Mouse (Mus musculus): ENCODE results near the gene Mylk. TPM values are rescaled to one million over a fixed set of nuclear protein-coding genes. Genes with fewer than 3 reads are reported as not detected.
A peak's percentile ranks its signal among the peaks of the same experiment; 100 is the strongest.
"Not testable (repeated sequence)": the region's sequence is repeated elsewhere in the genome, so short reads cannot be mapped to it uniquely, and the experiment has no call there.

Gene Mylk
- 4.2 and 6.9 TPM in 2 replicates for polyA plus RNA-seq (2015; fragmentation: Nextera tagmentation; extraction: Ambion mirVana)

- Histone ChIP-seq H3K9me3 (replicated peaks; ENCODE audit: control insufficient read depth, low read length) (no peaks in the 10 kb centered on the region), H3K4me1 (ENCODE audit: control insufficient read depth, low read depth, low read length) (peaks cover 5% of the 10 kb centered on the region), H3K4me3 (ENCODE audit: low read depth, low read length) (peak within 1 kb of the TSS; percentile 49), H3K9ac (ENCODE audit: low read depth, low read length) (no peak within 1 kb of the TSS), H3K4me2 (ENCODE audit: low read depth, low read length) (peak within 1 kb of the TSS; percentile 64), H3K36me3 (ENCODE audit: control insufficient read depth, insufficient read depth) (no peaks in the 10 kb centered on the region), H3K27me3 (ENCODE audit: control insufficient read depth, insufficient read depth, low read depth, low read length) (peaks cover 26% of the 10 kb centered on the region), H3K27ac (ENCODE audit: low read length) (no peak within 1 kb of the TSS)
- WGBS (ENCODE audit: insufficient replicate concordance), result under 1% methylated on average over 48 of the region's 48 CpGs
- ATAC-seq (ENCODE audit: low read depth), result peak; percentile 88
These were observed at the start of gene Mylk for GRCm38 (mm10) chr16:34745065-34745585. Gene Mylk (plus strand): TSS chr16:34745210.

GRCm38 (mm10) chr16:34698721-34699120, 46.3 kb upstream of the Mylk start:
- H3K4me1 ChIP-seq (ENCODE audit: control insufficient read depth, low read depth, low read length); H3K4me3 ChIP-seq (ENCODE audit: low read depth, low read length): not testable (repeated sequence)
- WGBS (ENCODE audit: insufficient replicate concordance), result 58% methylated on average over 3 of the region's 3 CpGs

GRCm38 (mm10) chr16:34700165-34700827, 44.7 kb upstream of the Mylk start:
- peak; percentile 50 for ATAC-seq (ENCODE audit: low read depth)
- no peak overlapping the region for H3K4me3 ChIP-seq (ENCODE audit: low read depth, low read length)
- no peaks in the 10 kb centered on the region for H3K9me3 ChIP-seq (replicated peaks; ENCODE audit: control insufficient read depth, low read length)
- no peaks in the 10 kb centered on the region for H3K27me3 ChIP-seq (ENCODE audit: control insufficient read depth, insufficient read depth, low read depth, low read length)
- H3K4me1 ChIP-seq (ENCODE audit: control insufficient read depth, low read depth, low read length), result no peaks in the 10 kb centered on the region
- WGBS (ENCODE audit: insufficient replicate concordance), result 20% methylated on average over 7 of the region's 7 CpGs
- H3K27ac ChIP-seq (ENCODE audit: low read length), result no peak overlapping the region
- H3K4me2 ChIP-seq (ENCODE audit: low read depth, low read length), result no peak overlapping the region
- no peak overlapping the region for H3K9ac ChIP-seq (ENCODE audit: low read depth, low read length)
- H3K36me3 ChIP-seq (ENCODE audit: control insufficient read depth, insufficient read depth), result no peaks in the 10 kb centered on the region; the same call in none of the 2 replicates

More at GRCm38 (mm10) chr16:34698721-34699120, 46.3 kb upstream of the Mylk start:
- H3K9ac ChIP-seq (ENCODE audit: low read depth, low read length); H3K36me3 ChIP-seq (ENCODE audit: control insufficient read depth, insufficient read depth); H3K27ac ChIP-seq (ENCODE audit: low read length); H3K4me2 ChIP-seq (ENCODE audit: low read depth, low read length); H3K9me3 ChIP-seq (replicated peaks; ENCODE audit: control insufficient read depth, low read length); H3K27me3 ChIP-seq (ENCODE audit: control insufficient read depth, insufficient read depth, low read depth, low read length); ATAC-seq (ENCODE audit: low read depth): not testable (repeated sequence)

GRCm38 (mm10) chr16:34700828-34701216, 44.2 kb upstream of the Mylk start:
- H3K9ac ChIP-seq (ENCODE audit: low read depth, low read length), result no peak overlapping the region
- no peak for ATAC-seq (ENCODE audit: low read depth)
- H3K27me3 ChIP-seq (ENCODE audit: control insufficient read depth, insufficient read depth, low read depth, low read length), result no peaks in the 10 kb centered on the region
- H3K9me3 ChIP-seq (replicated peaks; ENCODE audit: control insufficient read depth, low read length), result no peaks in the 10 kb centered on the region
- H3K27ac ChIP-seq (ENCODE audit: low read length), result no peak overlapping the region
- H3K4me3 ChIP-seq (ENCODE audit: low read depth, low read length), result no peak overlapping the region
- H3K4me1 ChIP-seq (ENCODE audit: control insufficient read depth, low read depth, low read length), result no peaks in the 10 kb centered on the region
- WGBS (ENCODE audit: insufficient replicate concordance), result 66% methylated on average over 6 of the region's 6 CpGs
- no peaks in the 10 kb centered on the region; the same call in none of the 2 replicates for H3K36me3 ChIP-seq (ENCODE audit: control insufficient read depth, insufficient read depth)
- no peak overlapping the region for H3K4me2 ChIP-seq (ENCODE audit: low read depth, low read length)

DNA sequence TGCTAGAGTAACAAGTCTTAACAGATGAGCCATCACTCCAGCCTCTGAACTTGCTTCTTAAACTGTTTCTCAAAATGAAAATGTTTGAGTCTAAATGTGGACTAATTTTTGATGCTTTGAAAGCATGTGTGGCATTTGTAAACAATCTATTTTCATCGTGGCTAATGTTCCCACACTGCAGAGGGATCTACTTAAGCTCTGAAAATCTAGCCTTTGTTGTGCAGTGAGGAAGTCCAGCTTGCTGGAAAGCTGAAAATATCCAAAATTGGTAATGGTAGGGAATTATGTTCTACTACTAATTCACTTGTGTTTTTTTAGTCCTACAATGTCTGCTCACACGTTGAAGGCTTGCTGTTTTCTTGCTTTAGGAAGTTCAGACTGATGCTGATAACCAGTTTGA, 39.0 kb upstream of the Mylk start:
- ATAC-seq (ENCODE audit: low read depth), result no peak
- no peaks in the 10 kb centered on the region; the same call in none of the 2 replicates for H3K36me3 ChIP-seq (ENCODE audit: control insufficient read depth, insufficient read depth)

GRCm38 (mm10) chr16:34706487-34706946, 38.5 kb upstream of the Mylk start:
- H3K27me3 ChIP-seq (ENCODE audit: control insufficient read depth, insufficient read depth, low read depth, low read length), result no peaks in the 10 kb centered on the region
- no peak for ATAC-seq (ENCODE audit: low read depth)
- H3K4me3 ChIP-seq (ENCODE audit: low read depth, low read length), result no peak overlapping the region
- no peak overlapping the region for H3K9ac ChIP-seq (ENCODE audit: low read depth, low read length)
- no peaks in the 10 kb centered on the region for H3K9me3 ChIP-seq (replicated peaks; ENCODE audit: control insufficient read depth, low read length)
- no peak overlapping the region for H3K27ac ChIP-seq (ENCODE audit: low read length)
- WGBS (ENCODE audit: insufficient replicate concordance), result 72% methylated on average over 7 of the region's 7 CpGs
- no peak overlapping the region for H3K4me2 ChIP-seq (ENCODE audit: low read depth, low read length)
- H3K36me3 ChIP-seq (ENCODE audit: control insufficient read depth, insufficient read depth), result no peaks in the 10 kb centered on the region; the same call in none of the 2 replicates
- no peaks in the 10 kb centered on the region for H3K4me1 ChIP-seq (ENCODE audit: control insufficient read depth, low read depth, low read length)

More for the DNA sequence above, 39.0 kb upstream of the Mylk start:
- H3K9me3 ChIP-seq (replicated peaks; ENCODE audit: control insufficient read depth, low read length), result no peaks in the 10 kb centered on the region
- WGBS (ENCODE audit: insufficient replicate concordance), result 67% methylated on average over 2 of the region's 2 CpGs
- H3K4me1 ChIP-seq (ENCODE audit: control insufficient read depth, low read depth, low read length), result no peaks in the 10 kb centered on the region
- H3K4me3 ChIP-seq (ENCODE audit: low read depth, low read length), result no peak overlapping the region
- no peak overlapping the region for H3K9ac ChIP-seq (ENCODE audit: low read depth, low read length)
- H3K27me3 ChIP-seq (ENCODE audit: control insufficient read depth, insufficient read depth, low read depth, low read length), result no peaks in the 10 kb centered on the region
- H3K4me2 ChIP-seq (ENCODE audit: low read depth, low read length), result no peak overlapping the region
- H3K27ac ChIP-seq (ENCODE audit: low read length), result no peak overlapping the region

DNA sequence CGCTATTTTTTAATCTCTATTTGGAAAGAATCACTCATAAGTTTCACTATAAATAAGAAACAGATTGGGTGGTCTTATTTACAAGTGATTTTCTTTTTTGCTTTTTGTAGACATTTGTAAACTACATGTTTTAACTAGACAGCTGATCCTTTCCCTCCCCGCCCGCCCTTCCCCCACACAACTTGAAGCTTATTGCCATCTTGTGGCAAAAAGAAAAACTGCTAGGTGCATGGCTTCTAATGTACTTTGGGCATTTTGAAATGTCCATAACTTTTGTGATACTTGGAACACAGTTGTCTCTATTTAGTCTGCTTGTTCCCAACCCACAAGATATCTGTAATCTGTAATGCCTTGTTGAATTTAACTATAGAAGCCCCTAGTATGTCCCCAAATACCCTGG, 33.5 kb upstream of the Mylk start:
- no peak for ATAC-seq (ENCODE audit: low read depth)
- no peaks in the 10 kb centered on the region for H3K27me3 ChIP-seq (ENCODE audit: control insufficient read depth, insufficient read depth, low read depth, low read length)
- WGBS (ENCODE audit: insufficient replicate concordance), result 76% methylated on average over 3 of the region's 3 CpGs

GRCm38 (mm10) chr16:34725156-34725555, 19.9 kb upstream of the Mylk start:
- Histone ChIP-seq H3K9ac (ENCODE audit: low read depth, low read length) (no peak overlapping the region), H3K9me3 (replicated peaks; ENCODE audit: control insufficient read depth, low read length) (no peaks in the 10 kb centered on the region), H3K36me3 (ENCODE audit: control insufficient read depth, insufficient read depth) (no peaks in the 10 kb centered on the region; the same call in 1 of the 2 replicates), H3K27me3 (ENCODE audit: control insufficient read depth, insufficient read depth, low read depth, low read length) (no peaks in the 10 kb centered on the region), H3K4me3 (ENCODE audit: low read depth, low read length) (no peak overlapping the region), H3K27ac (ENCODE audit: low read length) (no peak overlapping the region), H3K4me1 (ENCODE audit: control insufficient read depth, low read depth, low read length) (no peaks in the 10 kb centered on the region), H3K4me2 (ENCODE audit: low read depth, low read length) (no peak overlapping the region)
- ATAC-seq (ENCODE audit: low read depth), result no peak
- WGBS (ENCODE audit: insufficient replicate concordance), result 80% methylated on average over 3 of the region's 3 CpGs

More for the DNA sequence above, 33.5 kb upstream of the Mylk start:
- Histone ChIP-seq H3K36me3 (ENCODE audit: control insufficient read depth, insufficient read depth) (no peaks in the 10 kb centered on the region; the same call in 1 of the 2 replicates), H3K4me3 (ENCODE audit: low read depth, low read length) (no peak overlapping the region), H3K9ac (ENCODE audit: low read depth, low read length) (no peak overlapping the region), H3K27ac (ENCODE audit: low read length) (no peak overlapping the region), H3K4me2 (ENCODE audit: low read depth, low read length) (no peak overlapping the region), H3K4me1 (ENCODE audit: control insufficient read depth, low read depth, low read length) (no peaks in the 10 kb centered on the region), H3K9me3 (replicated peaks; ENCODE audit: control insufficient read depth, low read length) (no peaks in the 10 kb centered on the region)

- H3K4me3 ChIP-seq (ENCODE audit: low read depth, low read length); H3K36me3 ChIP-seq (ENCODE audit: control insufficient read depth, insufficient read depth); H3K4me2 ChIP-seq (ENCODE audit: low read depth, low read length); H3K9me3 ChIP-seq (replicated peaks; ENCODE audit: control insufficient read depth, low read length); H3K27me3 ChIP-seq (ENCODE audit: control insufficient read depth, insufficient read depth, low read depth, low read length); H3K4me1 ChIP-seq (ENCODE audit: control insufficient read depth, low read depth, low read length); ATAC-seq (ENCODE audit: low read depth); H3K27ac ChIP-seq (ENCODE audit: low read length); H3K9ac ChIP-seq (ENCODE audit: low read depth, low read length): not testable (repeated sequence)
These were observed 16.4 kb upstream of the Mylk start for GRCm38 (mm10) chr16:34728610-34729009.
